Mouse (Mus musculus) kidney, adult 8-10 months (tissue): ENCODE measurements at regions not wholly inside any gene's neighbourhood (a gene's known extent, or its start where the extent isn't known, plus 50 kb on each side); places are given as distances from the start of the nearest gene placed in this dataset.

Source experiments
- DNase-seq, 2 experiments: peaks; one replicate each; pipeline ENCODE4 v3.0.0; 2022

DNA sequence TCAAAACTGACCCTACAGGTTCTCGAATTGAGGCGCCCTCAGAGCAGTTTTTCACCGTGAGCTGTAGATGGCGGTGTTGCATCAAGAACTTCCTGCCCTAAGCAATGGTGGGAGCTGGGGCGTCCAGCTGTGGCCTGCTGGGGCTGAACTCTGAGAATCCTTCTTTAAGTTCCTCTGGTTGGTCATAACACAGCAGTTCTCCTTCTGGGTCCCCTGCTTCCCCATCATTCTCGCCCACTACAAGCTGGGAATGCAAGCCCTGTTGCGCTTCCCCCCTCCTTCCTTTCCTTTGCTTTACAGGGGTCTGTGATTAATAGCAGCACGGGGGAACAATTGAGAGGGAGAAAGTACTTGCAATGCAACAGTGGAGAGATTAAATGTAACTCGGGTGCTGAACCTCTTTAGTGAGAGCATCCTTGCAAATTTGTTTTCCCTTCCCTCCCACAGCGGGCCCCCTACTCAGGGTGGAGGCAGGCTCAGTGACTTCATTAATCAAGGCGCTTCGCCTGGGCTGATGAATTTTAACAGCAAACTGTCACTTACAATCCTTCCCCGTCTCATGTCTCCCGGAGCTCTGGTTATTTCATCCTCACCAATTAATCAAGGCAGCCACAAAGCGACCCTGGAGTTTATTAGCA is 794.3 kb upstream of the Api5 start:
- peak; percentile 3 to 19 for DNase-seq

DNA sequence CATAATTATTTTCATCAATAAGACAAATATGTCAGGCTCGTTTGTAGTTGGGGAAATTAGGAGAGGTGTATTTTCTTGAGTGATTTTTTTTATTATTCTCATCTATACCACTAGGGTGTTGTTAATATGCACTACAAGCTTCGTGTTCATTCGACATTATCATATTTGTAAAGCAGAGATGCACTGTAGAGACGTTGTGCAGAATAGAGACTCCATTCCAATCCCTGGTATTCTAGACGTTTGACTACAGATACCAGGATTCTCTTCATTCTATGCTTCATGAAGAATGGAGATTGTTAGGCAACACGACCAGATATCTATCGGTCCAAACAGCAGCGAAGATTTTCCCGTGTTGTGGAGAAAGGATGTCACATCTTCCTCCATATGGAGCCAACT is 793.8 kb upstream of the Api5 start:
- no peak for DNase-seq

DNA sequence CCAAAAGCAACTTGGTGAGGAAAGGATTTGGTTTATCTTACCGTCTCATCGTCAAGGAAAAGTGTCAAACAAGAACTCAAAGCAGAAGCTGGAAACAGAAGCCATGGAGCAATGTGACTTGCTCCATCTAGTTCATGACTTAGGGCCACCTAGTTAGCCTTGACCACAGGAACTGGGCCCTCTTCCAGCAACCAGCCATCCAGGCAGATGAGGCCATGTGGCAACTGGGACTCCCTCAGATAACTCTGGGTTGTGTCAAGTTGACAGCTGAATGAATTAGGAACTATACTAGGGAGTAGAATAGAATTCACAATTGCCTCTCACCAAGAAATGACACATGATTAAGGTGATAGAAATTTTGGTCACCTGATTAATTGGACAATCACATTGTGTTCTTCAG is 791.5 kb upstream of the Api5 start:
- no peak for DNase-seq

DNA sequence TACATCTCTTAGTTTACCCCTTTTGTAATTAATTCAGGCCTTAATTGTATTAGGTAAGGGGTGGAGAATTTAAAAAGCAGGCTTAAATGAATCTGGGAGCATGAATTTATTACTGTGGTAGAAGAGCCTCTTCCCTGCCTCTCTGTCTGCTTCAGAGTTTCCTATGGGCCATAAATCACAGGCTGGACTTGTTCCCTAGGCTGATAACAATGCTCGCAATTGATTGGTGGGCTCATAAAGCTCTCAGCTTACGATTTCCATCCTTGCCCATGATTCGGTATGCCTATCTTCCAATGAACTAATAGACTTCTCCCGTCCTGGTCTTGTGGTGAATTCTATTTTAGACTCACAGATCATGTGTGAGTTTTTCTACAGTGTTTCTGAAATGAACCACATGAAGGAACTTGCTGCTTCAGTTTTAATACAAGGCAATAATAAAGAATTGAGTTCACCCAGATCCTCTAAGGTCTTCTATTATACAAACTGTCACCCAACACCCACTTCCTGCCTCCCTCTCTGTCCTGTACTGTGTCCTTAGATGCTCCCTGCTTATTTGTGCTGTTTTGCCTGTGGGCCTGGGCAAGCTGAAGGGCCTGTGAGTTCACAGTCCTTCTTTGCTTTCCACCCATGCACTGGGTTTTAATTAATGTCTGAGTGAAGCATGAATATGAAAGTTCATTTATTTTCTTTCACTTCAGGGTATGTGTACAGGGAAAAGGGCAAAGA is 772.4 kb upstream of the Api5 start:
- DNase-seq: no peak
